Mouse (Mus musculus): Measurements from ENCODE around the gene Uhrf1.

DNA sequence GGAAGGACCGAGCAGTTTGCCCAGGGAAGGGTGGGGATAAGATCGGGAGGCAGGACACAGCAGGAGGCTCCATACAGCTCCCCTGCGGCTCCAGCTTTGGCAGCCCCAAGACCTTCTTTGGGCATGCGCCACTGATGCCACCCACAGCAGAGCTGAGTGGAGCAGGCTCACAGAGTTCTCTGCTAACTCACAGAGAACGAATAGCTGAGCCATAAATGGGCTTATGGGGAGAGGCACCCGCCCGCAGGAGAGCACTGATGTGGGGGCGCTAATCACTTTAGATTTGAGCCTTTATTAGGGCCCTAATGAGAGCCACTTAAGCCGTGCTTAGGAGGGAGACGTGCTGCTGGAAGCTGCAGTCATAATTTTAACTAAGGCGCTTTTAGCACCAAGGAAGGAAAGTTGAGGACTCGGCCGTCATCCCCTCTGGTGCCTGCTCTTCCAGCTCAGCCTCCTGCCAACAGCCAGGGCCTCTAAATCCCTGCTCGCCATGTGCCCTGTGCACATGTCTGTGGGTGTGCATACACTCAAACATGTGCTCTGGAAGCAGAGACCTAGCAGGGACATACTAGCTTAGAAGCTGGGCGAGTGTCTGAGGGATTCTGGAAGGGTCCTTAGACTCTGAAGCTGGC, 68.0 kb downstream of the Uhrf1 start:
- TF ChIP-seq POLR2A (IDR thresholded peaks at IDR 0.05; ENCODE audit: control insufficient read depth in 1 of 2, insufficient read depth in 1 of 2, low read depth in 1 of 2, low read length in 2 of 2, poor library complexity in 1 of 2) (no peak), RAD21 (IDR thresholded peaks at IDR 0.05; ENCODE audit: low read depth, low read length) (no peak), CTCF (IDR thresholded peaks at IDR 0.05 in 2 of 3, conservative IDR thresholded peaks at IDR 0.05 in 1 of 3; ENCODE audit: control insufficient read depth in 1 of 3, insufficient read depth in 1 of 3, low read depth in 2 of 3, low read length in 3 of 3, poor library complexity in 1 of 3, severe bottlenecking in 1 of 3) (no peak), MYC (IDR thresholded peaks at IDR 0.05; ENCODE audit: low read depth, low read length) (no peak), UBTF (IDR thresholded peaks at IDR 0.05; ENCODE audit: borderline replicate concordance, insufficient read depth, low read depth, low read length) (no peak), HCFC1 (IDR thresholded peaks at IDR 0.05; ENCODE audit: low read depth, low read length) (no peak), KAT2A (conservative IDR thresholded peaks at IDR 0.05; ENCODE audit: low read depth, low read length) (no peak), TAL1 (IDR thresholded peaks at IDR 0.05; ENCODE audit: low read length) (no peak), EP300 (IDR thresholded peaks at IDR 0.05; ENCODE audit: low read depth in 1 of 2, low read length in 2 of 2) (no peak), RCOR1 (IDR thresholded peaks at IDR 0.05; ENCODE audit: low read depth, low read length) (no peak), USF2 (IDR thresholded peaks at IDR 0.05; ENCODE audit: borderline replicate concordance in 1 of 2, insufficient read depth in 1 of 2, low read depth in 1 of 2, low read length in 2 of 2) (no peak)
